Mouse (Mus musculus): ENCODE results near the gene Serpinh1. TPM values are rescaled to one million over a fixed set of nuclear protein-coding genes. Genes with fewer than 3 reads are reported as not detected.

Serpinh1 gene
- polyA plus RNA-seq, 1 experiment = not detected

DNA sequence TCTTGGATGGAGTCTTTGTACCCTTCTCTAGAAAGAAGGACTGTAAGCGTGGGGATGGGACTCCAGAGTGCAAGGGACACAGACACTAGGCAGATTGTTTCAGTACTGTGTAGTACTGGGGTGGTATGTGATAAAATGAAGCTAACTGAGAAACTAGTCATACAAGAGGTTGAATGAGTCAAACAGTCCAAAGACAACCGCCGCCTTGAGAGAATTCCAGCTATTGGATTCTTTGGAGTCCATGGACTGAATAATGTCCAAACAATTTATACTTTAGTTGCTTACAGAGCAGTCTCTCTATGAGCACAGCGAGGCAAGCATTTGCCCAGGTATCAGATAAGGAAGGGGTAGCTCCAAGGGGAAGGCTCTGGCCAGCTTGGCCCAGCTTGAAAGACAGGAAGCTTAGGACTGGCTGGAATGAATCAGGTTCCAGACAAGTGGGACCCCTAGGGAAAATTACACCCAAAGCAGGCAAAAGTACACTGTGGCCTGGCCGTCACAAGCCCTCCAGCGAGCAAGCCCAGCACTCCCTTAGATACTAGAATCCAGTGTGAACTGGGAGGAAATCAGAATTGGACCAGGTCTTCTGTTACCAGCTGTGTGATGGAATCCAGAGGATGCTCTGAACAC lies 30.2 kb downstream of the Serpinh1 start:
- no peak overlapping the region for H3K4me3 ChIP-seq (ENCODE audit: insufficient read depth, low read depth, low read length)
- 93% methylated on average over 6 of the region's 6 CpGs for WGBS
- TF ChIP-seq CTCF (IDR thresholded peaks at IDR 0.05; ENCODE audit: insufficient read depth, low read depth, low read length) (no peak), POLR2A (IDR thresholded peaks at IDR 0.05; ENCODE audit: insufficient read depth, low read depth, low read length) (no peak)
- peaks cover 14% of the 10 kb centered on the region for H3K4me1 ChIP-seq (ENCODE audit: control insufficient read depth, insufficient read depth, low read length)
- H3K27ac ChIP-seq (ENCODE audit: insufficient read depth, low read depth, low read length) = no peak overlapping the region

DNA sequence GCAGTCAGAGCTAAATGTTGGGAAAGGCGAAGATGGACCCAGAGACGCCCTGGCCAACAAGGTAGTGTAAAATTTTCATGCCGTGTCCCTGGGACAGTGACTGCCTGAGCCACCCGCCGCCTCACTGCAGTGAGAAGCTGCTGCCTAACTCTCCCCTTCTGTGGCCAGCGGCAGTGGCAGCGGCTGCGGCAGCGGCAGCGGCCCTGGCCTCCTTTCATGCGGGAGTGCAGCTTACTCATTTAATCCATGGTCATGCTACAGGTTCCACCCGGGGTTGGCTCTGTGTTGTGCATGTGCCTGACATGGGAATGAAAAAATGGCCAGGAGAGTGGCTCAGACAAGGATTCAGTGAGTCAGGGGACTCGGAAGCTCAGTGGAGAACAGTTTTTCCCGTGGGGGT lies 32.5 kb downstream of the Serpinh1 start:
- TF ChIP-seq POLR2A (IDR thresholded peaks at IDR 0.05; ENCODE audit: insufficient read depth, low read depth, low read length) (no peak), CTCF (IDR thresholded peaks at IDR 0.05; ENCODE audit: insufficient read depth, low read depth, low read length) (no peak)
- 72% methylated on average over 14 of the region's 14 CpGs for WGBS
- Histone ChIP-seq H3K27ac (ENCODE audit: insufficient read depth, low read depth, low read length) (no peak overlapping the region), H3K4me3 (ENCODE audit: insufficient read depth, low read depth, low read length) (no peak overlapping the region), H3K4me1 (ENCODE audit: control insufficient read depth, insufficient read depth, low read length) (peaks cover 10% of the 10 kb centered on the region)

DNA sequence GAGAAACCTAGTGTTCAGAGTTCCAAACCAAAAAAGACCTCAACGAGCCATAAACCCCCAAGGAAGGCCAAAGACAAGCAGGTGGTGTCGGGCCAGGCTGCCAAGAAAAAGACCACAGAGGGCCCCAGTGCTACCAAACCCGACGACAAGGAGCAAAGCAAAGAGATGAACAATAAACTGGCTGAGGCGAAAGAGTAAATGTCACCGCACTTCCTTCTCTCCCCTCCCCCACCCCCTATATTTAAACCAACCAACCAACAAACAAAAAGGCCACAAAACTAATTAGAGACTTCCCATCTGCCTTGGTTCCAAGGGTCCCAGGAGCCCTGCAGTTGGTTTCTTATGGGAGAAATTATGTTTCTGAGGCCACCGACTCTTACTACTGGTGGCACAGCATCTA lies 35.6 kb downstream of the Serpinh1 start:
- H3K27ac ChIP-seq (ENCODE audit: insufficient read depth, low read depth, low read length) = no peak overlapping the region
- H3K4me3 ChIP-seq (ENCODE audit: insufficient read depth, low read depth, low read length) = no peak overlapping the region
- 85% methylated on average over 7 of the region's 7 CpGs for WGBS
- TF ChIP-seq CTCF (IDR thresholded peaks at IDR 0.05; ENCODE audit: insufficient read depth, low read depth, low read length) (no peak), POLR2A (IDR thresholded peaks at IDR 0.05; ENCODE audit: insufficient read depth, low read depth, low read length) (no peak)
- H3K4me1 ChIP-seq (ENCODE audit: control insufficient read depth, insufficient read depth, low read length) = no peaks in the 10 kb centered on the region

GRCm38 (mm10) chr7:99316207-99316606 lies 36.8 kb downstream of the Serpinh1 start:
- Histone ChIP-seq H3K4me1 (ENCODE audit: control insufficient read depth, insufficient read depth, low read length) (peaks cover 2% of the 10 kb centered on the region; the same call in 1 of the 2 replicates), H3K4me3 (ENCODE audit: insufficient read depth, low read depth, low read length) (no peak overlapping the region), H3K27ac (ENCODE audit: insufficient read depth, low read depth, low read length) (no peak overlapping the region)
- 93% methylated on average over 7 of the region's 7 CpGs for WGBS
- TF ChIP-seq CTCF (IDR thresholded peaks at IDR 0.05; ENCODE audit: insufficient read depth, low read depth, low read length) (no peak), POLR2A (IDR thresholded peaks at IDR 0.05; ENCODE audit: insufficient read depth, low read depth, low read length) (no peak)

DNA sequence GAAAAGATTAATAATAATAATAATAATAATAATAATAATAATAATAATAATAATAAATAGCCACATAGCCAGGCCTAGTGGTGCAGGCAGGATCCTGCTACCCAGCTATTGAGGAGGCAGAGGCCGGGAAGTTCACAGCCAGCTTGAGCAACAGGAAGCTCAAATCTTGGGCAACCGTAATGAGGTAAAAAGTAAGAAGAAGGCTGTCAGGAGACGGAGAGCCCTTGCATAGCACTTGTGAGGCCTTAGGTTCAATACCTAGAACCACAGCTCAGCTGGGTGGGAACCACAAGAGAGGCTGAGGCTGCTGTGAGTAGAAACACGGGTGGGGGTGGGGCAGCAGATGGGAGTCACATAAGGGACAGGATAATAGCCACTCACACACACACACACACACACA lies 38.5 kb downstream of the Serpinh1 start:
- peaks cover 2% of the 10 kb centered on the region; the same call in 1 of the 2 replicates for H3K4me1 ChIP-seq (ENCODE audit: control insufficient read depth, insufficient read depth, low read length)
- no peak overlapping the region for H3K27ac ChIP-seq (ENCODE audit: insufficient read depth, low read depth, low read length)
- 81% methylated on average over 4 of the region's 4 CpGs for WGBS
- H3K4me3 ChIP-seq (ENCODE audit: insufficient read depth, low read depth, low read length) = no peak overlapping the region
- TF ChIP-seq POLR2A (IDR thresholded peaks at IDR 0.05; ENCODE audit: insufficient read depth, low read depth, low read length) = no peak
- TF ChIP-seq CTCF (IDR thresholded peaks at IDR 0.05; ENCODE audit: insufficient read depth, low read depth, low read length) = no peak

DNA sequence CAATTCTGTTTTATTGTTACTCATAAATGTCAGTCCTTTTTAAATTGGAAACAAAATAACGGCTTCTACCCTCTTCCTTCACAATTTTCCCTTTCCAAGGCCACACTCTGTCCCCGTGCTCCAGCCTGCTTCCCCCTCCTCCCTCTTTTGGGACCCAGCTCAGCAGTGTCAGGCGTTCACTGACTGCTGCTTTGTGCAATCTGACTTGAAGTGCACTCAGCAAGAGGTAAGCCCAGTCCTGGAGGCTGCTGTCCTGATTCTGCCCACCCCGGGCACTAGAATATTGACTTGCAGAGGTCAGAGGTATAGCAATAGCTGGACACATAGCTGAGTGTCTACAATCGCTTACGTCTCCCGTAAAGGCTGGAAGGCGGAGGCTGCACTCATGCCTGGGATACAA lies 39.8 kb downstream of the Serpinh1 start:
- no peak for TF ChIP-seq POLR2A (IDR thresholded peaks at IDR 0.05; ENCODE audit: insufficient read depth, low read depth, low read length)
- TF ChIP-seq CTCF (IDR thresholded peaks at IDR 0.05; ENCODE audit: insufficient read depth, low read depth, low read length) = no peak
- Histone ChIP-seq H3K4me1 (ENCODE audit: control insufficient read depth, insufficient read depth, low read length) (peaks cover 2% of the 10 kb centered on the region; the same call in 1 of the 2 replicates), H3K27ac (ENCODE audit: insufficient read depth, low read depth, low read length) (no peak overlapping the region), H3K4me3 (ENCODE audit: insufficient read depth, low read depth, low read length) (no peak overlapping the region)
- WGBS = 89% methylated on average over 8 of the region's 8 CpGs

GRCm38 (mm10) chr7:99312671-99313143 lies 40.3 kb downstream of the Serpinh1 start:
- Histone ChIP-seq H3K27ac (ENCODE audit: insufficient read depth, low read depth, low read length) (no peak overlapping the region), H3K4me3 (ENCODE audit: insufficient read depth, low read depth, low read length) (no peak overlapping the region), H3K4me1 (ENCODE audit: control insufficient read depth, insufficient read depth, low read length) (peaks cover 2% of the 10 kb centered on the region; the same call in 1 of the 2 replicates)
- 72% methylated on average over 8 of the region's 8 CpGs for WGBS
- TF ChIP-seq CTCF (IDR thresholded peaks at IDR 0.05; ENCODE audit: insufficient read depth, low read depth, low read length) (no peak), POLR2A (IDR thresholded peaks at IDR 0.05; ENCODE audit: insufficient read depth, low read depth, low read length) (no peak)

DNA sequence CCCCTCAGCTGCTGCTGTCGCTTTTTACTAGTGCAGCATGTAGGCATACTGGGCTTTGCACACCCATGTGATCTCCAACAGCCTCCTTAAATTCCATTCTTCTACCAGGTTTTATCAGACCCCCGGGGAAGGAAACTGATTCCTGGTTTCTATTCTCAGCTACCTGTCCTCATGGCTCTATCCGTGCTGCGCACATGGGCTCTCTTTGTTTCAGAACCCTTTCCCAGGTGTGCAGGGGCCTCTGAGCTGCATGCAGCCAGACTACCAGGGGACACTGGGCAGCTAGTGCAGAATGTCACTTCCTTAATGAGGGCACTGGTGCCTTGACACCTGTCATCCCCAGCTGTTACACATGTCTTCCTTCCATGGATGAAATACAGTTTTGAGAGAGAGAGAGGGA lies 41.0 kb downstream of the Serpinh1 start:
- Histone ChIP-seq H3K4me1 (ENCODE audit: control insufficient read depth, insufficient read depth, low read length) (peaks cover 5% of the 10 kb centered on the region), H3K4me3 (ENCODE audit: insufficient read depth, low read depth, low read length) (no peak overlapping the region), H3K27ac (ENCODE audit: insufficient read depth, low read depth, low read length) (no peak overlapping the region)
- WGBS = 75% methylated on average over 4 of the region's 4 CpGs
- TF ChIP-seq POLR2A (IDR thresholded peaks at IDR 0.05; ENCODE audit: insufficient read depth, low read depth, low read length) (no peak), CTCF (IDR thresholded peaks at IDR 0.05; ENCODE audit: insufficient read depth, low read depth, low read length) (no peak)

GRCm38 (mm10) chr7:99311433-99311832 lies 41.6 kb downstream of the Serpinh1 start:
- WGBS = 74% methylated on average over 7 of the region's 7 CpGs
- H3K4me1 ChIP-seq (ENCODE audit: control insufficient read depth, insufficient read depth, low read length) = peaks cover 9% of the 10 kb centered on the region
- H3K27ac ChIP-seq (ENCODE audit: insufficient read depth, low read depth, low read length) = no peak overlapping the region
- no peak overlapping the region for H3K4me3 ChIP-seq (ENCODE audit: insufficient read depth, low read depth, low read length)
- no peak for TF ChIP-seq CTCF (IDR thresholded peaks at IDR 0.05; ENCODE audit: insufficient read depth, low read depth, low read length)
- no peak for TF ChIP-seq POLR2A (IDR thresholded peaks at IDR 0.05; ENCODE audit: insufficient read depth, low read depth, low read length)
